Mouse (Mus musculus) brain, adult 10 weeks (tissue): ENCODE data around the gene Zfp985. TPM values are rescaled to one million over a fixed set of nuclear protein-coding genes. Genes with fewer than 3 reads are reported as not detected.

ENCODE experiments used
- polyA plus RNA-seq: library from polyadenylated mRNA; stranded (reverse); fragments of 350-450 nt; fragmentation: Illumina TruSeq; extraction: RNeasy Lipid Tissue Mini Kit (QIAGEN cat#74804); gene quantifications from one replicate; pipeline ENCODE4 v1.2.3, GENCODE M21; 2015; ENCODE audit warnings: low read depth, low replicate concordance

Gene Zfp985
- not detected for polyA plus RNA-seq

DNA sequence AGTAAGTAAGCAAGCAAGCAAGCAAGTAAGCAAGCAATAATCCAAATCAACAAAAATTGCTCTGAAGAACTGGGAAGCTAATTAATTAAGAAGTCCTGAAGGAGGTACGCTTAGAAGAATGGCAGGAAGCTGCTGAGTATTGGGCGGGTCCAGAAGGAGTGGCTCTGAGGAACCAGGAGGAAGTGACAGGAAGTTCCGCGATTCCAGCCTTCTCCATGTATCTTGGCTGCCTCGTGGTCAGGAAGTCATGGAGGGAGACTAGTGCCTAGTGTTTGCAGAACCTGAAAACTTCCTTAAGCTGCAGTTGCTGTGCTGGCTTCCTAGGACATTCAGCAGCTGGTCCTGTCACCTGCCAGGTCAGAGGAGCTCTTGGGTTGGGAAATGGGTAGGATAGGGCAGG is at the start of gene Zfp985:
Gene Zfp985 (plus strand): TSS at position 207 of the 400 bp plus-strand sequence.

DNA sequence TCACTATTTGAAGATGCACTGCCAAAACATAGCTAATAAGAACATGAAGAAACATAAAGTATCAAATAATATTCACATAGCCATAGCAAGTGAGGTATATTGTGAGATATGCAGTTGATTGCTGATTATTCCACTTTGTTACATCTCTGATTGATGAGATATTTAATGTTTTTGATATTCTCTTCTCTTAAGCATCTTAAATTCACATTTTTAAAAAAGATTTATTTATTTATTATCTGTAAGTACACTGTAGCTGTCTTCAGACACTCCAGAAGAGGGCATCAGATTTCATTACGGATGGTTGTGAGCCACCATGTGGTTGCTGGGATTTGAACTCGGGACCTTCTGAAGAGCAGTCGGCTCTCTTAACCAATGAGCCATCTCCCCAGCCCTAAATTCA is 13.2 kb upstream of the Zfp985 start, which contains the start of gene Gm16503:
Gene Gm16503 (plus strand): TSS at position 301 of the 400 bp plus-strand sequence.

Other genes starting within 250 kb of the Zfp985 start
- 0.22 TPM for gene Zfp988, start 247.6 kb upstream of the Zfp985 start, polyA plus RNA-seq
- gene Zfp978, start 192.0 kb upstream of the Zfp985 start, polyA plus RNA-seq, result not detected
- gene Zfp982, start 60.9 kb upstream of the Zfp985 start, polyA plus RNA-seq, result 6.0 TPM
- gene Gm16503, start 13.1 kb upstream of the Zfp985 start, polyA plus RNA-seq, result 0.34 TPM
- 1.5 TPM for gene Zfp979, start 89.2 kb downstream of the Zfp985 start, polyA plus RNA-seq
- gene Zfp534, start 149.3 kb downstream of the Zfp985 start, polyA plus RNA-seq, result not detected